ENCODE assay signal across 9 mouse cellular contexts in genomic region chr13:36734731-36735571, GRCm38 (mm10). TPM values are rescaled to one million over a fixed set of nuclear protein-coding genes. Genes with fewer than 3 reads are reported as not detected.
DNase-seq lines count a peak whose midpoint lies in the region; ATAC-seq and TF ChIP-seq lines count a peak whose summit lies in the region.
"Had no signal": no experiment of that assay in that cellular context is flagged by ENCODE, and none has a peak within 500 bp of the region (broad histone marks: within the 10 kb centered on the region; RNA-seq: fewer than 3 reads in every experiment).

Gene Nrn1 (minus strand): TSS chr13:36735131.

- H3K4me3 ChIP-seq in heart, embryonic 11.5 days (ENCODE audit: low read depth, low read length): peak within 1 kb of the TSS; percentile 54
- peak within 1 kb of the TSS in 1 of 3 experiments; percentile 26 for H3K4me3 ChIP-seq in CH12.LX (replicated peaks in 1 of 3; ENCODE audit: low read depth in 2 of 3, low read length in 2 of 3, poor library complexity in 1 of 3)
- H3K4me3 ChIP-seq in cortical plate, adult 2 months (ENCODE audit: insufficient read depth, low read length): peak within 1 kb of the TSS; percentile 55
- peak within 1 kb of the TSS; percentile 41 for H3K4me3 ChIP-seq in hindbrain, embryonic 11.5 days (ENCODE audit: low read depth, low read length)
- peak within 1 kb of the TSS; percentile 39 for H3K4me3 ChIP-seq in limb, embryonic 11.5 days (ENCODE audit: low read depth, low read length)

- no peaks in the 10 kb centered on the region for H3K36me3 ChIP-seq in heart, embryonic 11.5 days (ENCODE audit: control insufficient read depth, insufficient read depth, low read length)
- no peaks in the 10 kb centered on the region for H3K36me3 ChIP-seq in CH12.LX (replicated peaks in 1 of 2; ENCODE audit: control insufficient read depth in 1 of 2, insufficient read depth in 1 of 2, low read length in 1 of 2)
- no peaks in the 10 kb centered on the region for H3K36me3 ChIP-seq in hindbrain, embryonic 11.5 days (ENCODE audit: control insufficient read depth, insufficient read depth, low read length)
- no peaks in the 10 kb centered on the region for H3K36me3 ChIP-seq in limb, embryonic 11.5 days (ENCODE audit: control insufficient read depth, insufficient read depth, low read length)

- peak within 1 kb of the TSS; percentile 60 for H3K9ac ChIP-seq in heart, embryonic 11.5 days (ENCODE audit: low read depth, low read length)
- H3K9ac ChIP-seq in CH12.LX (ENCODE audit: insufficient read depth, low read depth): no peak within 1 kb of the TSS
- peak within 1 kb of the TSS; percentile 63 for H3K9ac ChIP-seq in hindbrain, embryonic 11.5 days (ENCODE audit: low read depth, low read length)
- H3K9ac ChIP-seq in limb, embryonic 11.5 days (ENCODE audit: low read length): peak within 1 kb of the TSS; percentile 45

- in situ Hi-C loops in CH12.LX (cut with MboI; ENCODE audit: low pct_ligation_motif_present, low pct_unique_long_range_greater_than_20kb, low sequenced_read_pairs): no loop called here

- H3K9me3 ChIP-seq in heart, embryonic 11.5 days (replicated peaks; ENCODE audit: control insufficient read depth, low read length): no peaks in the 10 kb centered on the region
- no peaks in the 10 kb centered on the region for H3K9me3 ChIP-seq in CH12.LX (replicated peaks; ENCODE audit: low read length)
- no peaks in the 10 kb centered on the region for H3K9me3 ChIP-seq in hindbrain, embryonic 11.5 days (ENCODE audit: control insufficient read depth, low read length)
- no peaks in the 10 kb centered on the region for H3K9me3 ChIP-seq in limb, embryonic 11.5 days (ENCODE audit: control insufficient read depth, low read length)

- dilution Hi-C loops in CH12.LX (cut with MboI; ENCODE audit: extremely low pct_ligation_motif_present, extremely low pct_unique_long_range_greater_than_20kb, low sequenced_read_pairs): no loop called here

- peaks cover 4% of the 10 kb centered on the region for H3K4me1 ChIP-seq in heart, embryonic 11.5 days (ENCODE audit: control insufficient read depth, insufficient read depth, low read length)
- no peaks in the 10 kb centered on the region for H3K4me1 ChIP-seq in CH12.LX (ENCODE audit: control insufficient read depth in 1 of 2, insufficient read depth in 2 of 2)
- no peaks in the 10 kb centered on the region for H3K4me1 ChIP-seq in cortical plate, adult 2 months (ENCODE audit: control insufficient read depth, insufficient read depth, low read length)
- H3K4me1 ChIP-seq in hindbrain, embryonic 11.5 days (replicated peaks; ENCODE audit: control insufficient read depth, insufficient read depth, low read length): 0 out of 2 replicates have a peak, but pooled peaks cover 2% of the 10 kb centered on the region
- H3K4me1 ChIP-seq in limb, embryonic 11.5 days (ENCODE audit: control insufficient read depth, insufficient read depth, low read length): peaks cover 14% of the 10 kb centered on the region; the same call in 1 of the 2 replicates

- H3K27ac ChIP-seq in heart, embryonic 11.5 days (ENCODE audit: low read depth, low read length): no peak within 1 kb of the TSS
- no peak within 1 kb of the TSS for H3K27ac ChIP-seq in CH12.LX (ENCODE audit: insufficient read depth, low read depth)
- H3K27ac ChIP-seq in cortical plate, adult 2 months (ENCODE audit: insufficient read depth, low read length): peak within 1 kb of the TSS; percentile 99
- peak within 1 kb of the TSS; percentile 84 for H3K27ac ChIP-seq in hindbrain, embryonic 11.5 days (ENCODE audit: low read depth, low read length)
- H3K27ac ChIP-seq in limb, embryonic 11.5 days (replicated peaks; ENCODE audit: low read depth, low read length): peak within 1 kb of the TSS; percentile 21; the same call in 1 of the 2 replicates

- intact Hi-C loops in heart, postnatal 25 days (cut with DNase I): no loop called here

- no peak for DNase-seq in heart, postnatal 25 days (ENCODE audit: low spot score)
- DNase-seq in CH12.LX (ENCODE audit: extremely low read depth): no peak
- peak; percentile 58 for DNase-seq in hindbrain, embryonic 11.5 days (ENCODE audit: low spot score)
- peak; percentile 46 for DNase-seq in limb, embryonic 11.5 days (ENCODE audit: low spot score)
- peak; percentile 43 for DNase-seq in retina, embryonic 14.5 days (ENCODE audit: low spot score)
- DNase-seq in spleen, postnatal 4 days (ENCODE audit: low spot score in 2 of 2): no peak

- peak within 1 kb of the TSS; percentile 91 for H3K4me2 ChIP-seq in heart, embryonic 11.5 days
- H3K4me2 ChIP-seq in CH12.LX (ENCODE audit: insufficient read depth, low read depth, poor library complexity, severe bottlenecking): peak within 1 kb of the TSS; percentile 43; the same call in 1 of the 2 replicates
- H3K4me2 ChIP-seq in hindbrain, embryonic 11.5 days (replicated peaks; ENCODE audit: low read depth, low read length): peak within 1 kb of the TSS; percentile 74
- peak within 1 kb of the TSS; percentile 84 for H3K4me2 ChIP-seq in limb, embryonic 11.5 days (ENCODE audit: low read depth, severe bottlenecking)

- no peak for TF ChIP-seq CTCF in CH12.LX (conservative IDR thresholded peaks at IDR 0.05 in 1 of 2, IDR thresholded peaks at IDR 0.05 in 1 of 2; ENCODE audit: low read depth in 2 of 2, low read length in 2 of 2)
- TF ChIP-seq CTCF in cortical plate, adult 2 months (IDR thresholded peaks at IDR 0.05; ENCODE audit: extremely low read depth, insufficient read depth, low read length): no peak

- peaks cover 50% of the 10 kb centered on the region for H3K27me3 ChIP-seq in heart, embryonic 11.5 days (ENCODE audit: control insufficient read depth, insufficient read depth, low read length)
- no peaks in the 10 kb centered on the region for H3K27me3 ChIP-seq in CH12.LX (replicated peaks)
- H3K27me3 ChIP-seq in hindbrain, embryonic 11.5 days (ENCODE audit: control insufficient read depth, insufficient read depth, low read length): peaks cover 35% of the 10 kb centered on the region
- H3K27me3 ChIP-seq in limb, embryonic 11.5 days (ENCODE audit: control insufficient read depth, insufficient read depth, low read length): peaks cover 27% of the 10 kb centered on the region

- ATAC-seq in heart, embryonic 11.5 days (replicated peaks; ENCODE audit: insufficient number of reproducible peaks, low FRiP score, low TSS enrichment): no peak
- ATAC-seq in hindbrain, embryonic 11.5 days (ENCODE audit: low FRiP score): 0 out of 2 replicates have a peak, but pooled peaks have one; percentile 6
- no peak for ATAC-seq in limb, embryonic 11.5 days (ENCODE audit: insufficient number of reproducible peaks, low FRiP score, low TSS enrichment, low read depth)
- ATAC-seq: Patski had no signal

- no peak for TF ChIP-seq POLR2A in CH12.LX (IDR thresholded peaks at IDR 0.05; ENCODE audit: low read depth, low read length)
- no peak; the same call in 1 of the 2 replicates for TF ChIP-seq POLR2A in cortical plate, adult 2 months (IDR thresholded peaks at IDR 0.05; ENCODE audit: extremely low read depth, insufficient read depth, low read length)

- H3K79me2 ChIP-seq in CH12.LX (replicated peaks; ENCODE audit: control insufficient read depth, extremely low read depth, insufficient read depth, poor library complexity, severe bottlenecking): no peaks in the 10 kb centered on the region

- no peak for TF ChIP-seq EP300 in CH12.LX (IDR thresholded peaks at IDR 0.05; ENCODE audit: low read length)

- TF ChIP-seq RAD21 in CH12.LX (IDR thresholded peaks at IDR 0.05; ENCODE audit: low read depth, low read length): no peak

- under 1% methylated on average over 50 of the region's 50 CpGs for WGBS in heart, embryonic 11.5 days (ENCODE audit: insufficient replicate concordance)
- WGBS in hindbrain, embryonic 11.5 days: under 1% methylated on average over 50 of the region's 50 CpGs
- under 1% methylated on average over 50 of the region's 50 CpGs for WGBS in limb, embryonic 11.5 days

TF ChIP-seq in CH12.LX, 34 proteins besides CTCF, POLR2A, EP300 and RAD21:
- TF ChIP-seq BHLHE40 (IDR thresholded peaks at IDR 0.05; ENCODE audit: low read depth, low read length): no peak
- TF ChIP-seq JUND (conservative IDR thresholded peaks at IDR 0.05; ENCODE audit: low read depth, low read length): no peak
- TF ChIP-seq E2F4 (IDR thresholded peaks at IDR 0.05; ENCODE audit: insufficient replicate concordance, low read depth, low read length): no peak
- no peak for TF ChIP-seq GABPA (IDR thresholded peaks at IDR 0.05; ENCODE audit: insufficient replicate concordance, low read depth, low read length)
- TF ChIP-seq SMC3 (IDR thresholded peaks at IDR 0.05; ENCODE audit: low read depth, low read length): no peak
- TF ChIP-seq ZMIZ1 (IDR thresholded peaks at IDR 0.05; ENCODE audit: low read depth, low read length): no peak
- no peak for TF ChIP-seq ZKSCAN1 (IDR thresholded peaks at IDR 0.05; ENCODE audit: borderline replicate concordance, low read depth, low read length)
- no peak for TF ChIP-seq MYC (IDR thresholded peaks at IDR 0.05; ENCODE audit: low read depth, low read length)
- no peak for TF ChIP-seq NRF1 (IDR thresholded peaks at IDR 0.05; ENCODE audit: low read depth, low read length)
- no peak for TF ChIP-seq USF2 (conservative IDR thresholded peaks at IDR 0.05; ENCODE audit: low read depth, low read length)
- no peak for TF ChIP-seq HCFC1 (IDR thresholded peaks at IDR 0.05; ENCODE audit: low read depth, low read length)
- no peak for TF ChIP-seq MAFK (IDR thresholded peaks at IDR 0.05; ENCODE audit: insufficient replicate concordance, low read length)
TF ChIP-seq in CH12.LX: peak in this region for 0.

RNA-seq across cellular contexts. Expression of gene Nrn1, which starts in this region (rescaled TPM):
- 8.8 and 9.5 TPM in 2 replicates for polyA plus RNA-seq in heart, embryonic 11.5 days (2014; fragmentation: Nextera tagmentation; extraction: Ambion mirVana)
- total RNA-seq in heart, postnatal 25 days (2021): 1 to 10 TPM; 2.9 to 3.4 TPM
- not detected in 2 replicates for total RNA-seq in CH12.LX (2012; rRNA removed)
- total RNA-seq in CH12.LX (2014; rRNA removed): not detected in 2 replicates
- polyA plus RNA-seq in CH12.LX (2012; ENCODE audit: insufficient read length, low read depth): not detected in 2 replicates
- 251 and 304 TPM in 2 replicates for polyA plus RNA-seq in cortical plate, adult 2 months (2012; rRNA removed)
- polyA plus RNA-seq in hindbrain, embryonic 11.5 days (2014; fragmentation: Nextera tagmentation; extraction: Ambion mirVana): 39.5 and 44.5 TPM in 2 replicates
- polyA plus RNA-seq in limb, embryonic 11.5 days (2014; fragmentation: Nextera tagmentation; extraction: Ambion mirVana): 1.8 and 2.1 TPM in 2 replicates

Comparison
In these comparisons a context has a peak if more than half of its experiments do, and no peak if none do; other contexts are left out.
1. H3K27ac ChIP-seq: peak in cortical plate, adult 2 months (single experiment), hindbrain, embryonic 11.5 days (single experiment) and limb, embryonic 11.5 days (single experiment); none in heart, embryonic 11.5 days (single experiment) and CH12.LX (single experiment).
2. DNase-seq: peak in hindbrain, embryonic 11.5 days (single experiment), limb, embryonic 11.5 days (single experiment) and retina, embryonic 14.5 days (single experiment); none in heart, postnatal 25 days (single experiment), CH12.LX (single experiment) and spleen, postnatal 4 days (0 of 2).
3. Peak in every context shown above with its lines, with median percentiles within 50 percentile points of each other: H3K4me2 ChIP-seq.